Mouse (Mus musculus) thymus, postnatal 25 days (tissue): ENCODE measurements around the gene Camta1.
A peak's percentile ranks its signal among the peaks of the same experiment; 100 is the strongest.

Source experiments
- DNase-seq: peaks from one replicate; pipeline ENCODE4 v3.0.0; 2022

Camta1 gene

GRCm38 (mm10) chr4:151303931-151304330 is 557.7 kb downstream of the Camta1 start:
- no peak for DNase-seq

DNA sequence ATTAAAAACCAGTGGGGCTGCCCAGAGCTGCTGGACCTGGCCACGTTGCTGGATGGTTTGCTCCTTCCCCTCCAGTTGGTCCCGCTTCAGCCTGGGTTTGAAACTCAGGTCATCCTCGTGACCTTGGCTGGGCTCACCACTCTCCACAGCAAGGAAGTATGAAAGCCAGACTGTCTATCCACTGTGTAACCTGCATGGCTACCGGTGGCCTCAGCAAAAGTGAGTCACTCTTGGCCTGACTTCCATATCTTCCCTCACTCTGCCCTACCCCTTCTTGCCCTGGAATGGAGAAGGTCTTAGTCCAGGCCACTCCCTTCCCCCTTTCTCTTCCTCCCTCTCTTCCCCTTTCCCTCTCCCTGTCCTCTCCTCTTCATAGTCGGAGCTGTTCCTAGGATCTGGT is 558.2 kb downstream of the Camta1 start:
- no peak for DNase-seq

DNA sequence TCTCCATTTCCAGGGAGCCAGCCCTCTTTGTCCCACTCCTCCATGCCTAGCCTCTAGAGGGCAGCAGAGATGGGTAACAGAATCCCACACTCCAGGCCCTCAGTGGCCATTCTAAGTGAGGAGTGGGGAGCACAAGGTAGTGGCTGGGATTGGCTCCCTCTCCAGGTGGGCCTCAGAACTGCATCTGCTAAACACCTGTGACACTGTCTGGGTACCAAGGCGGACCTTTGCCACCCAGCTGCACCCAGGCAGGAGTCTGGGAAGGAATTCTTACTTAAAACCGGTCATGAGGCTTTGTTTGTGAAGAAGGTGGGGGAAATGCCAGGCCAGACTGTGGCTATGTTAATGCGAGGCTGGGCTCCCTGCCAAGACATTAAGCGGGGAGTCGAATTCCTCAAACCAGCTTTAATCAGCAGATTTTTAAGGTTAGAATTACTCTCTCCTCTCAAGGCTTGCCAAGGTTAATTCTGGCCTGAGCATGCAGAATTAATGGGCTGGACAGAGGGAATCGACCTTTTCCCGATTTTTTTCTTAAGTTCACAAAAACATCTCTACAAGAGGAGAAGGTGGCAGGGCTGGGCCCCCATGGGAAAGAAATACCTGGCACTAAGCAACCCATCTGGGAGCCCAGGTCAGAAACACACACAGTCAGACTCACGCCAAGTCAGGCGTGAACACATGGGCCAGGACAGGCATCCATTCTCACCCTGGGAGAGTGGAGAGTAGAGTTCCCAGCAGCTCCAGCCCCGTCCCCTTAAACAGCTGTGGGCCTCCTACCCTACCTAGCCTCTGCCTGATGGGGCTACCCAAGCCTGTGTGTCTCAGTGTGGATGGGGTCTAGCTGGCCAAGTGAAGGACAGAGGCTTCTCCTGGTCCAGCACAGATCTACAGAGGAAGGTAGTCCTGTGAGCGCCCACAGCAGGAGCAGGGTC is 559.2 kb downstream of the Camta1 start:
- peak; percentile 3 for DNase-seq

- DNase-seq, result no peak
Observed at GRCm38 (mm10) chr4:151301337-151301736, 560.3 kb downstream of the Camta1 start.

- no peak for DNase-seq
Observed at GRCm38 (mm10) chr4:151300706-151301105, 561.0 kb downstream of the Camta1 start.

GRCm38 (mm10) chr4:151295515-151296203 is 566.0 kb downstream of the Camta1 start:
- DNase-seq, result no peak

DNA sequence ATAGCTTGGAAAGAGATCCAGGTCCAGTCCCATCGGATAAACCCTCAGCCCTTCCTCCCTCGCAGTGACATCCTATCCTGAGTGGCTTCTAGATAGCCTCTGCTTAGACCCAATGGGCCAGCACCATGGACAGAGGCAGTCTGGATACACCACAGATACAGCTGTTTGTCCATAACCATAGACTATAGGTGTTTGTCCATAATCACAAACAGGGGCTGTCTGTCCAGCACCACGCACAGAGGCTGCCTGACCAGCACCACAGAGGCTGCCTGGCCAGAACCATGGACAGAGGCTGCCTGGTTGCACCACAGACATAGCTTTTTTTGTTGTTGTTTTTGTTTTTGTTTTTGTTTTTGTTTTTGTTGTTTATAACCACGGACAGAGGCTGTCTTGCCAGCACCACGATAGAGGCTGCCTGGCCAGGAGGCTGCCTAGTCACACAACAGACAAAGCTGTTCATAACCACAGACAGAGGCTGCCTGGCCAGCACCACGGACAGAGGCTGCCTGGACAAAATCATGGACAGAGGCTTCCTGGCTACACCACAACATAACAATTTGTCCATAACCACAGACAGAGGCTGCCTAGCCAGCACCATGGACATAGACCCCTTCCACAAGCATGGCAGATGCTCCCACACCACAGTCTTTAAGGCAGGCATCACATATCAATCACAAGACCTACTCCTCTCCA is 572.6 kb downstream of the Camta1 start:
- DNase-seq, result no peak

DNA sequence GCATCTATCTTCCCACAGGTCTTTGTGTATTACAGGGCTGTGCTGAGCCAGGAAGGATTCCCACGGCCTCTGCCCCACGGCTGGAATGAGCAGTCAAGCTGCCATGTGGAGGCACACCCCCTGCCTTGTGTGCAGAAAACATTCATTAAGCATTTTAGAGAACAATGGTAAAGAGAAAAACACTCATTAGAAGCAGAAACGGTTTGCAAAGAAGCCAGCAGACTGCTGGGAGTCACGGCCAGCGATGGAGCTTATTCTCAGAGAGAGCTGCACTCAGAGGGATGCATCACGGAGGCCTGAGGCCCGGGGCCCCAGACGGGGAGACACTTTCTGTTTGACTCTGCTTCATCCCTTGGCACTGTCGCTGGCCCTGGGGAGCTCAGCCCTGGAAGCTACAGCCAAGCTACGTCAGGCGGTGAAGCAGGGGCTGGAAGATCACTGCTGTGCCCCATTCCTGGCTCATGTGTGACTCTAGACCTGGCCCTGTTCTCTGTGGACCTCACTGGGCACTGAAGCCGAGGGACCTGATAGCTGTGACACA is 575.7 kb downstream of the Camta1 start:
- DNase-seq, result no peak

- no peak for DNase-seq
Observed at GRCm38 (mm10) chr4:151285432-151285831, 576.2 kb downstream of the Camta1 start.

- DNase-seq, result peak; percentile 35
Observed at GRCm38 (mm10) chr4:151283092-151283741, 578.5 kb downstream of the Camta1 start.

DNA sequence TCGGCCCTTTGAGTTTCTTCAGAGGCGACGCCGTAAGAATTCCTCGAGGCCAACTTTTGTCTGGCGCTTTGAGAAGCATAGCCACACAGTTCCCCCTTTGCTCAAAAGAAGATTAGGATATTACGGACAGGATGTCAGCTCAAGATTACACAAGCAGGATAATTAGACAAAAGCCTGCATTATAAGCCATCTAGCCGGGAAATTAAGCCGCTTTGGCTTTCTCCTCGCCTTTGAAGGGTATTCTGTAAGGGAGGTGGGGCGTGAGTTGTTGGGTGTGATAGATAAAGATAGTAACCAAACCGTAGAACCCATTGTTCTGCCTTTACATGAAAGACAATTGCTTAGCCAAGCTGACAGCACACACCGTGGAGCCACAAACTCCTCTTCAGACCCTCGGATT is 579.6 kb downstream of the Camta1 start:
- DNase-seq, result no peak

GRCm38 (mm10) chr4:151275292-151275691 is 586.4 kb downstream of the Camta1 start:
- no peak for DNase-seq

DNA sequence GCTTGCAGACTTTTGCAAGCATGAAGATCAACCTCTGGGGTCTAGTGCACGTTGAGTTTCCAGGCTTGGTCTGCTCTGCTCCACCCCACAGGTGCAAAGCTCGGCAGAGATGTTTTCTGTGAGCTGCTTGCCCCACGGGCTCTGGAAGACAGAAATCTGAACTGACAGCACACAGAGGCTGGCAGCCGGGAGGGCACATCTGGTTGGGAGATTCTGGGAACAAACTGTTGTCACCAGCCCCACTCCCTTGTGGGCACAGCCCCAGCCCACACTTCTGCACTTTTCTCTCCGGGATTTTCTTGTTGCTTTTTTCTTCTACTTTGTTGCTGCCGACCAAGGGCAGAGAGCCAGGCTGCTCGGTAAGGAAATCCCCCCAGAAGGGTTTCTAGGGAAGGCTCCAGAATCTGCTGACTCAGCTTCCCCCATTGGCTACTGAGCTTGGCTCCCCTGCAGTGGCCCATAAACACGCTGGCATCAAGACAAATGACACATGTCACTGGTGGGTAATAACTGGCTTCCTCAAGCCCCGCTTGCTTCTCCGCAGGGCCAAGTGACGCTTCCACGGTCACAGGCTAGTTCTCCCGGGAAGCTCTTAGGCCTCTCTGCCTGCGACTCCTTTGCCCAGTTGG is 597.8 kb downstream of the Camta1 start:
- no peak for DNase-seq

DNA sequence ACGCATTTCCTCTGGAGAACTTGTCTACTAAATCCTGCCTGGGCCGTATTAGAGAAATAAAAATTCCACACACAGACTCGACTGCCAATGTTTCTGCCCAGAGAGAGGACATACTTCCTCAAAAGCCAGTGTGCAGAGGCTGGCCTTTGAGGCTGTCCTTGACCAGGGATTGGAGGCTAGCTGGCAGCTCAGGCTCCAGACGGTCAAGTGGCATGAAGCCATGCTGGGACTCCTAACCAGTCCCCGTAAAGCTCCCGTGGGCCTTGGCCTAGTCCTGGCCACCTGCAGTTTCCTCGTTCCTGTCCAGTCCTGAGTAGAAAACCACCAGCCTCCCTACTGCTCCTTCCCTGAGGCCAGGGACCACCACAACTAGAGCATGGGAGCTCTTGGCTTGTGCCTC is 598.6 kb downstream of the Camta1 start:
- DNase-seq, result no peak

DNA sequence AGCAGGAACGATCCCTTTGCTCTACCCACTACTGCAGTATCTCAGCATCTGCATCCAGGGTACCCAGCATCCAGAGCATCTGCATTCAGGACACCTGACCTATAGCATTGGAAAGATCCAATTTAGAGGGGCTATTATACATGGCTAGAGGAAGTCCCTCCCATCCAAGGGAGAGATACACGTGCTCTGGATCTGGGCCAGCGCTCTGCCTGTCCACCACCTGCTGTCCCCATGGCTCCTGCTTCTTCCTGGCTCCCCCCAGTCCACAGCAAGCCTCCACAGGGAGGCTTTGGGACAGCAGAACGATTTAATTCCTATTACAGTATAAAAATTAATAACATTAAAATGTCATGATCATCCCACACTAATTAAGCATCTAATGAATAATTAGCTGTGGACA is 605.1 kb downstream of the Camta1 start:
- no peak for DNase-seq

DNA sequence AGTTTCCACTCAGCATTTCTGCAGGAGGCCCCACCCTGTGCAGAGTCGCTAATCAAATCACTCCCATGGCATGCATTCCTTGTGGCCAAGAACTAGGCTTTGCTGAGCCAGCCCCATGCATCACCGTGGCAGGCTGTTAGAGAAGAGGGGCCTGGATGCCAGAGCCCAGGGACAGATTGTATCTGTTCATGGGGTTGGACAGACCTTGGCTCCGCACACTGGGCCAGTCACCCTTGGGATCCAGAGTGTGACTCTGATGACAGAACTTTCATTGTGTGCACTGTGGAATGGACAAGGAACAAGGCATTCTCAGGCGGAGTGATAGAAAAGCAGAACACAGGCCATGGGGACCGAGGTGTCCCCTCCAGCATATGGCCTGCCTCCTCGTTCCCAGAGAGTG is 610.9 kb downstream of the Camta1 start:
- DNase-seq, result no peak

GRCm38 (mm10) chr4:151245068-151245797 is 616.4 kb downstream of the Camta1 start:
- no peak for DNase-seq

DNA sequence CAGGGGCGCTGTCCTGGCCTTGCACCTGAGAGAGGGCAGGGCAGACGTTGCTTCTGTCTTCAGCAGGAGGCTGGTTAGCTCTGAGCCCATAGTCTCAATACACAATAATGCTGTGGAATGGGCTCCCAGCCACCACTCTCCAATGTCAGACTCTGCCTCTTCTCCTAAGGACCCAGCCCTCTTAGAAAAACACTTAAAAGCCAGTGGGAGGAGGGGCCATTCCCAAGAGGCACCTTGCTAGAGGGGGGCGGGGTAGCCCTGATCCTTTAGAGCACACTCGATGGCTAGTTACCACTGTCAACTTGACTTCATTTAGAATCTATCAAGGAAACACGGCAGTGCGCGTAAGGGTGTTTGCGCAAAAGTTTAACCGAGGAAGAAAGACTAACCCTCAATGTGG is 618.2 kb downstream of the Camta1 start:
- no peak for DNase-seq

- no peak for DNase-seq
Observed at GRCm38 (mm10) chr4:151242751-151243150, 618.9 kb downstream of the Camta1 start.

DNA sequence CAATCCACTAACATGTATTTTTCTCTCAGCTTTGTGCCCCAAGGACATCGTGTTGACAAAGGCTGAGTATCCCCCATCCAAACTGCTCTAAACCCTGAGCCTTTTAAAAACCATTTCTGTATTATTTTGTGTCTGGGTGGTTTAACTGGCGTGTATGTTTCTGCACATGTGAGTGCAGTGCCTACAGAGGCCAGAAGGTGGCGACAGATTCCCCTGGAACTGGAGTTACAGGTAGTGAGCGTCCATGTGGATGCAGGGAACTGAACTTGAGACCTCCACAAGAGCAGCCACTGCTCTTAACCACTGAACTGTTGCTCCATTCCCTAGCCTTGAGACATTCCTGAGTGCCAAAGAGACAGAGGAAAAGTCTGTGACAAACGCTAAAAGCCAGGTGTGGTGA is 621.2 kb downstream of the Camta1 start:
- DNase-seq, result no peak

GRCm38 (mm10) chr4:151238970-151239684 is 622.5 kb downstream of the Camta1 start:
- no peak for DNase-seq
